ENCODE assay signal across 8 mouse cellular contexts in the genomic region with DNA sequence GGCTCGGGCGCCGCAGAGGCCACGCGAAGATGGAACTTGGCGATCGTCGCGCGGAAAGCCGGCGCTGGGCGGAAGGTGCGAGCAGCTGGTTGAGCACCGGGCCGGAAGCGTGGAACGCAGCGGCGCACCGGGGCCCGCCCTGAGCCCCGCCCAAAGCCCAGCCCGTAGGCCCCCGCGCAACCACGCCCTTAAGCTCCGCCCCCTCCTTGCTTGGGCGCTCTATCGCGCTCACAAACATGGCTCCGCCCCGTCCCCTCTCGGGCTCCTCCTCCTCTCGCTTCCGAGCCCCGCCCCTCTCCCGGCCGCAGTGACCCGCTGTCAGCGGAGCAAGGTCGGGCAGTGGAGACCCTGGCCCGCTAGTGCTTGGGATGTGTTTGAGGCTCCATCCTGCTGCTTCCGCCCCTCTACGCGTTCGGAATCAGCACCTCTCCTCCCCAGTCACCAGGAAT. TPM values are rescaled to one million over a fixed set of nuclear protein-coding genes. Genes with fewer than 3 reads are reported as not detected.
A peak's percentile ranks its signal among the peaks of the same experiment; 100 is the strongest.
DNase-seq lines count a peak whose midpoint lies in the region; ATAC-seq and TF ChIP-seq lines count a peak whose summit lies in the region.

TSS of gene 1110008P14Rik (minus strand) at position 164 of the 449 bp plus-strand sequence.

- peaks cover 42% of the 10 kb centered on the region for H3K4me1 ChIP-seq in erythroblast, embryonic 14.5 days (ENCODE audit: control insufficient read depth)
- peaks cover 4% of the 10 kb centered on the region for H3K4me1 ChIP-seq in heart, embryonic 12.5 days (replicated peaks)
- H3K4me1 ChIP-seq in kidney, postnatal 0 days (replicated peaks; ENCODE audit: insufficient read depth, low read length): peaks cover 5% of the 10 kb centered on the region; the same call in 1 of the 2 replicates
- H3K4me1 ChIP-seq in liver, embryonic 12.5 days: peaks cover 26% of the 10 kb centered on the region

- WGBS in heart, embryonic 12.5 days: under 1% methylated on average over 43 of the region's 47 CpGs
- 1% methylated on average over 47 of the region's 47 CpGs for WGBS in kidney, postnatal 0 days
- WGBS in liver, embryonic 12.5 days (ENCODE audit: insufficient replicate concordance): 4% methylated on average over 46 of the region's 47 CpGs

- peak within 1 kb of the TSS; percentile 73 for H3K9ac ChIP-seq in heart, embryonic 12.5 days
- H3K9ac ChIP-seq in kidney, postnatal 0 days (ENCODE audit: low read depth, low read length): peak within 1 kb of the TSS; percentile 65
- H3K9ac ChIP-seq in liver, embryonic 12.5 days: peak within 1 kb of the TSS; percentile 80

- H3K27ac ChIP-seq in heart, embryonic 12.5 days (ENCODE audit: poor library complexity, severe bottlenecking): no peak within 1 kb of the TSS
- H3K27ac ChIP-seq in kidney, postnatal 0 days: 0 out of 2 replicates have a peak within 1 kb of the TSS, but pooled peaks have one; percentile 57
- H3K27ac ChIP-seq in liver, embryonic 12.5 days: peak within 1 kb of the TSS; percentile 69

- peak within 1 kb of the TSS; percentile 95 for H3K4me2 ChIP-seq in heart, embryonic 12.5 days
- peak within 1 kb of the TSS; percentile 98 for H3K4me2 ChIP-seq in kidney, postnatal 0 days (ENCODE audit: low read length)
- H3K4me2 ChIP-seq in liver, embryonic 12.5 days: peak within 1 kb of the TSS; percentile 89

- H3K4me3 ChIP-seq in erythroblast, embryonic 14.5 days (replicated peaks): peak within 1 kb of the TSS; percentile 81
- peak within 1 kb of the TSS; percentile 72 for H3K4me3 ChIP-seq in heart, embryonic 12.5 days
- H3K4me3 ChIP-seq in kidney, postnatal 0 days (replicated peaks; ENCODE audit: low read depth, low read length): peak within 1 kb of the TSS; percentile 63
- H3K4me3 ChIP-seq in liver, embryonic 12.5 days: peak within 1 kb of the TSS; percentile 68

- peaks cover 27% of the 10 kb centered on the region for H3K27me3 ChIP-seq in erythroblast, embryonic 14.5 days (ENCODE audit: control insufficient read depth)
- peaks cover 27% of the 10 kb centered on the region for H3K27me3 ChIP-seq in heart, embryonic 12.5 days (replicated peaks)
- H3K27me3 ChIP-seq in kidney, postnatal 0 days (ENCODE audit: insufficient read depth, low read length): no peaks in the 10 kb centered on the region
- H3K27me3 ChIP-seq in liver, embryonic 12.5 days (replicated peaks): peaks cover 51% of the 10 kb centered on the region
- H3K27me3 ChIP-seq in splenic B cell, adult 2 months (ENCODE audit: control insufficient read depth, insufficient read depth, low read length, poor library complexity, severe bottlenecking): no peaks in the 10 kb centered on the region

- peak; percentile 64 for DNase-seq in brain, embryonic 18.5 days (ENCODE audit: low read depth, low spot score)
- peak; percentile 97 for DNase-seq in kidney, postnatal 0 days (ENCODE audit: low spot score)
- peak; percentile 96 for DNase-seq in naive thymus-derived CD4-positive, alpha-beta T cell, adult 2 months (ENCODE audit: low read depth)
- peak; percentile 97 for DNase-seq in splenic B cell, adult 2 months (ENCODE audit: low read depth, low spot score)

- ATAC-seq in CD4-positive, CD25-positive, alpha-beta regulatory T cell, adult 4 months: peak; percentile 92
- peak; percentile 95 for ATAC-seq in heart, embryonic 12.5 days (ENCODE audit: insufficient number of reproducible peaks, low FRiP score)
- ATAC-seq in kidney, postnatal 0 days (replicated peaks; ENCODE audit: low FRiP score, low read depth): peak; percentile 90
- ATAC-seq in liver, embryonic 12.5 days: peak; percentile 92

- H3K9me3 ChIP-seq in erythroblast, embryonic 14.5 days (ENCODE audit: control insufficient read depth, low read length): no peaks in the 10 kb centered on the region
- no peaks in the 10 kb centered on the region for H3K9me3 ChIP-seq in heart, embryonic 12.5 days (replicated peaks)
- H3K9me3 ChIP-seq in kidney, postnatal 0 days (replicated peaks; ENCODE audit: low read length): no peaks in the 10 kb centered on the region
- H3K9me3 ChIP-seq in liver, embryonic 12.5 days (replicated peaks): no peaks in the 10 kb centered on the region

- no peak for TF ChIP-seq CTCF in kidney, postnatal 0 days (IDR thresholded peaks at IDR 0.05; ENCODE audit: low read depth)

- peaks cover 38% of the 10 kb centered on the region for H3K36me3 ChIP-seq in erythroblast, embryonic 14.5 days (ENCODE audit: control insufficient read depth)
- peaks cover 30% of the 10 kb centered on the region for H3K36me3 ChIP-seq in heart, embryonic 12.5 days
- peaks cover 26% of the 10 kb centered on the region for H3K36me3 ChIP-seq in kidney, postnatal 0 days (ENCODE audit: insufficient read depth, low read length)
- H3K36me3 ChIP-seq in liver, embryonic 12.5 days: peaks cover 29% of the 10 kb centered on the region
- no peaks in the 10 kb centered on the region; the same call in none of the 2 replicates for H3K36me3 ChIP-seq in splenic B cell, adult 2 months (ENCODE audit: control insufficient read depth, insufficient read depth, low read length, poor library complexity, severe bottlenecking)

RNA-seq across cellular contexts. Expression of gene 1110008P14Rik, which starts in this region (rescaled TPM):
- polyA plus RNA-seq in CD4-positive, CD25-positive, alpha-beta regulatory T cell, adult 4 months (2017; shearing (Covaris generic)): 10 to 100 TPM; 46.6 to 52.9 TPM
- 29.8 and 38.6 TPM in 2 replicates for polyA plus RNA-seq in erythroblast, embryonic 14.5 days (2012)
- polyA plus RNA-seq in heart, embryonic 12.5 days (2016; fragmentation: Nextera tagmentation; extraction: Ambion mirVana): 48.2 and 48.9 TPM in 2 replicates
- polyA plus RNA-seq in kidney, postnatal 0 days (2015; fragmentation: Nextera tagmentation; extraction: Ambion mirVana): 87.0 and 96.8 TPM in 2 replicates
- polyA plus RNA-seq in liver, embryonic 12.5 days (2016; fragmentation: Nextera tagmentation; extraction: Ambion mirVana): 36.2 and 40.6 TPM in 2 replicates
